Mouse (Mus musculus) retina, postnatal 1 day (tissue): ENCODE measurements at regions not wholly inside any gene's neighbourhood (a gene's known extent, or its start where the extent isn't known, plus 50 kb on each side); places are given as distances from the start of the nearest gene placed in this dataset.

Source experiments
- DNase-seq: peaks from one replicate; pipeline ENCODE4 v3.0.0-alpha.2; 2012

GRCm38 (mm10) chr3:115655020-115655419, 59.9 kb downstream of the S1pr1 start:
- no peak for DNase-seq

GRCm38 (mm10) chr3:115652236-115652635, 62.6 kb downstream of the S1pr1 start:
- DNase-seq: no peak

GRCm38 (mm10) chr3:115649338-115650117, 65.3 kb downstream of the S1pr1 start:
- no peak for DNase-seq

GRCm38 (mm10) chr3:115646993-115647392, 67.9 kb downstream of the S1pr1 start:
- DNase-seq: no peak

- no peak for DNase-seq
Observed at GRCm38 (mm10) chr3:115644307-115644706, 70.6 kb downstream of the S1pr1 start.

GRCm38 (mm10) chr3:115642846-115643260, 72.0 kb downstream of the S1pr1 start:
- DNase-seq: peak; percentile 80

GRCm38 (mm10) chr3:115642001-115642845, 72.6 kb downstream of the S1pr1 start:
- DNase-seq: peak; percentile 45

- DNase-seq: no peak
Observed at GRCm38 (mm10) chr3:115641411-115641810, 73.5 kb downstream of the S1pr1 start.

- no peak for DNase-seq
Observed at GRCm38 (mm10) chr3:115635487-115635886, 79.4 kb downstream of the S1pr1 start.

GRCm38 (mm10) chr3:115635081-115635480, 79.8 kb downstream of the S1pr1 start:
- no peak for DNase-seq

- DNase-seq: no peak
Observed at GRCm38 (mm10) chr3:115632417-115632743, 82.5 kb downstream of the S1pr1 start.

GRCm38 (mm10) chr3:115631573-115632416, 83.1 kb downstream of the S1pr1 start:
- DNase-seq: no peak

GRCm38 (mm10) chr3:115622920-115623319, 92.0 kb downstream of the S1pr1 start:
- DNase-seq: no peak

- DNase-seq: no peak
Observed at GRCm38 (mm10) chr3:115622300-115622699, 92.6 kb downstream of the S1pr1 start.

- no peak for DNase-seq
Observed at GRCm38 (mm10) chr3:115619970-115620369, 94.9 kb downstream of the S1pr1 start.

- peak; percentile 39 for DNase-seq
Observed at GRCm38 (mm10) chr3:115615994-115616598, 98.8 kb downstream of the S1pr1 start.

GRCm38 (mm10) chr3:115612859-115613258, 102.0 kb downstream of the S1pr1 start:
- DNase-seq: no peak

GRCm38 (mm10) chr3:115608087-115608486, 106.8 kb downstream of the S1pr1 start:
- DNase-seq: no peak

- no peak for DNase-seq
Observed at GRCm38 (mm10) chr3:115604734-115605279, 110.1 kb downstream of the S1pr1 start.

GRCm38 (mm10) chr3:115604267-115604666, 110.6 kb downstream of the S1pr1 start:
- DNase-seq: no peak

- DNase-seq: no peak
Observed at GRCm38 (mm10) chr3:115603803-115604202, 111.1 kb downstream of the S1pr1 start.

- no peak for DNase-seq
Observed at GRCm38 (mm10) chr3:115599281-115599680, 115.6 kb downstream of the S1pr1 start.
